Mouse (Mus musculus) cerebellum, adult 11-12 months (tissue): ENCODE data around the gene E2f8.

Experiments
- DNase-seq: peaks from one replicate; pipeline ENCODE4 v3.0.0; 2022

Gene E2f8

GRCm38 (mm10) chr7:48888751-48889150, 7.4 kb upstream of the E2f8 start:
- DNase-seq = no peak

- DNase-seq = no peak
These were observed 6.6 kb upstream of the E2f8 start for GRCm38 (mm10) chr7:48887973-48888372.

- DNase-seq = no peak
These were observed 2.8 kb upstream of the E2f8 start for GRCm38 (mm10) chr7:48884266-48884611.

- no peak for DNase-seq
These were observed 2.3 kb upstream of the E2f8 start for GRCm38 (mm10) chr7:48883525-48884265.

GRCm38 (mm10) chr7:48881971-48882609, 694 bp upstream of the E2f8 start:
- no peak for DNase-seq

GRCm38 (mm10) chr7:48880591-48881481, 560 bp downstream of the E2f8 start:
- DNase-seq = peak; percentile 88

GRCm38 (mm10) chr7:48879574-48879973, 1.8 kb downstream of the E2f8 start:
- no peak for DNase-seq

- no peak for DNase-seq
These were observed 3.5 kb downstream of the E2f8 start for GRCm38 (mm10) chr7:48877786-48878390.

GRCm38 (mm10) chr7:48876526-48876925, 4.9 kb downstream of the E2f8 start:
- DNase-seq = peak; percentile 41

GRCm38 (mm10) chr7:48875096-48875495, 6.3 kb downstream of the E2f8 start:
- no peak for DNase-seq

GRCm38 (mm10) chr7:48871292-48871691, 10.1 kb downstream of the E2f8 start:
- no peak for DNase-seq

GRCm38 (mm10) chr7:48870579-48871180, 10.7 kb downstream of the E2f8 start:
- no peak for DNase-seq

- DNase-seq = no peak
These were observed 11.3 kb downstream of the E2f8 start for GRCm38 (mm10) chr7:48870144-48870543.

- no peak for DNase-seq
These were observed 13.8 kb downstream of the E2f8 start for GRCm38 (mm10) chr7:48867576-48867975.

GRCm38 (mm10) chr7:48864671-48865458, 16.5 kb downstream of the E2f8 start:
- DNase-seq = no peak

- DNase-seq = no peak
These were observed 17.2 kb downstream of the E2f8 start for GRCm38 (mm10) chr7:48864199-48864598.

GRCm38 (mm10) chr7:48861796-48862195, 19.6 kb downstream of the E2f8 start:
- no peak for DNase-seq

- DNase-seq = no peak
These were observed 20.4 kb downstream of the E2f8 start for GRCm38 (mm10) chr7:48860948-48861347.

GRCm38 (mm10) chr7:48859362-48859761, 22.0 kb downstream of the E2f8 start:
- no peak for DNase-seq

GRCm38 (mm10) chr7:48858257-48858656, 23.1 kb downstream of the E2f8 start:
- no peak for DNase-seq

GRCm38 (mm10) chr7:48855461-48855860, 25.9 kb downstream of the E2f8 start:
- DNase-seq = no peak

- DNase-seq = no peak
These were observed 27.9 kb downstream of the E2f8 start for GRCm38 (mm10) chr7:48853496-48853895.
